Mouse (Mus musculus) erythroblast, adult 5-6 weeks (primary cell): ENCODE results near the gene Gm20388. TPM values are rescaled to one million over a fixed set of nuclear protein-coding genes. Genes with fewer than 3 reads are reported as not detected.

Source experiments
- ATAC-seq: replicated peaks from 2 replicates; pipeline ENCODE4 v1.8.0; 2016; ENCODE audit warnings: moderate number of reproducible peaks, mild to moderate bottlenecking, moderate TSS enrichment, inconsistent platforms; ENCODE audit not compliant: poor library complexity, low FRiP score, severe bottlenecking
- total RNA-seq, 2 experiments: library from RNA; stranded (forward) in 1 of 2; stranded (reverse) in 1 of 2; fragments of 150-400 nt in 1 of 2; fragments of 200-764, 138-1000 nt in 1 of 2; gene quantifications; 2 replicates each; pipeline versions ENCODE4 v1.2.3 to v1.2.4; 2015 to 2017; ENCODE audit warnings: low replicate concordance in 2 of 2

Gene Gm20388
- total RNA-seq, 2 experiments from 2014 or later, result 2.9 to 7.8 TPM

- no peak for ATAC-seq
Measured at GRCm38 (mm10) chr8:121013318-121013717, 1102.7 kb downstream of the Gm20388 start.

- no peak for ATAC-seq
Measured at GRCm38 (mm10) chr8:121016621-121017020, 1106.0 kb downstream of the Gm20388 start.

- ATAC-seq, result no peak
Measured at GRCm38 (mm10) chr8:121018236-121018635, 1107.6 kb downstream of the Gm20388 start.

- no peak for ATAC-seq
Measured at GRCm38 (mm10) chr8:121021488-121021887, 1110.8 kb downstream of the Gm20388 start.

- no peak for ATAC-seq
Measured at GRCm38 (mm10) chr8:121023003-121023402, 1112.4 kb downstream of the Gm20388 start.

DNA sequence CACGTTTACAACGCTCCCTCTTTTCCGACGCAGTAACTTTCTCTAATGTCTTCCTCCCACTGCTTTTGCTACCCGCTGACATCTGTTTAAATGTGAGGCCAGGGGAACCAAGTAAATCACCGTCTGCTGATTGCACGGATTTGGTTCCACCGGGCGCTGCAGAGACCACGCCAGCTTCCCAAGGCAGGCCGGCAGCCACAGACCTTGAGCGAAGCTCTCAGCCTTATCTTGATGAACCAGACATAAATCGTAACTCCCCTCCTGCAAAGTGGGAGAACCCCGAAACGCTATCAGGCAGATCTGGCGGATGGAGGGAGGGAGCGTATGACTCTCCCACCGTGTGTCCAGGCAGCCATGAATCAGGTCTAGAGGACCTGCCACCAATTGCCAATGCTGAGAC lies 1113.1 kb downstream of the Gm20388 start:
- ATAC-seq, result no peak

DNA sequence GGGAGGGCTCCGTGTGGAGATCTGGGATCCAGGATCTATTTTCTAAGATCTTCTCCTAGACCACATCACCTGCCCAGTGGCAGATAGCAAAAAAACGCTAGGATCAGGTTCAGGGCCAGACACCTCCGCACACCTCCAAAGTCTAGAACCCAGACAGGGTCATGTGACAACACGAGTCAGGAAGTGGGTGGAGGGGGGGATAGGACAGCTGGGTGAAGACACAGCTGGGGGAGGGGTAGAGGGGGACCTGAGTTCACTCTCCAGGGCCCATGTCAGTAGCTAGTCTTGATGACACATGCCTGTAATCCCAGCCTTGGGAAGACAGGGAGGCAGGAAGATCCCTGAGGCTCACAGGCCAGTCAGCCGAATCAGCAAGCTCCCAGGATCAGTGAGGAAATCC lies 1114.8 kb downstream of the Gm20388 start:
- ATAC-seq, result no peak

DNA sequence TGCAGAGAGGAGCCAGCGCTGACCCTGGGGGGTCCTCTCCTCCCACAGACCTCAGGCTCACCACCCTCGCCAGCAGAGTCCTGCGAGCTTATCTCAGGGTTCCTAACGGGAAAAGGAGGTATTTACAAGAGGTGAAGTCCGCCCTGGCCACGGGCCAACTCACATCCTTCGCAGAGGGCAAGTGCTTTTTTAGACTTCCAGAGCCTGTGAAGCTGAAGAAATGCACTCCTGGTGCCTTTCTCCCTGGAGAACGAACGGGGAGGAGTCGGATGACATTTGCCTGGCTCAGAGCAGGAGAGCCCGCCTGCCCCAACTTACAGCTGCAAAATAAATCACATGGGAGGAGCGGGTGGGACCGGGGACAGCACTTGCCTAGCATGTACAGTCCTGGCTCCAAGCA lies 1117.1 kb downstream of the Gm20388 start:
- ATAC-seq, result no peak

- no peak for ATAC-seq
Measured at GRCm38 (mm10) chr8:121029076-121029475, 1118.4 kb downstream of the Gm20388 start.

- ATAC-seq, result no peak
Measured at GRCm38 (mm10) chr8:121030496-121031040, 1119.9 kb downstream of the Gm20388 start.

GRCm38 (mm10) chr8:121033299-121034013 lies 1122.8 kb downstream of the Gm20388 start:
- ATAC-seq, result no peak

- no peak for ATAC-seq
Measured at GRCm38 (mm10) chr8:121035611-121036010, 1125.0 kb downstream of the Gm20388 start.

GRCm38 (mm10) chr8:121043719-121044440 lies 1133.2 kb downstream of the Gm20388 start:
- ATAC-seq, result no peak

- no peak for ATAC-seq
Measured at GRCm38 (mm10) chr8:121047441-121047840, 1136.8 kb downstream of the Gm20388 start.

DNA sequence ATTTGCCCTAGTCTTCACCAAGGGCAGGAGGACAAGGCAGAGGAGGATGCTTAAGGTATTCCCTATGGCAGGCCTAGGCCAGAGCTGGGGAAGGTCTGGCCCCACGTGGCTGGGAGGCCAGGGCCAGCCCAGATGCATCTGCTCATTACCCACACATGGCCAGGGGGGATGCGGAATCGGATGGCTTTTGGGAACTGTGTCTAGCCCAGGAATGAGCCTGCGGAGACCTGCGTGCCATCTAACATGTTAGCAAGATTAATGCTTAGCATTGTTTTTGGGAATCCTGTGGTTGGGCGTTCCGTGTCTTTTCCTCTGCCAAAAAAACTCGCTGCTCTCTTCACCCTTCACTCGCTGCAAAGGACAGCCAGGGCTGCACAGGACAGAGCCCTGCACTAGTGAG lies 1147.4 kb downstream of the Gm20388 start:
- no peak for ATAC-seq

- no peak for ATAC-seq
Measured at GRCm38 (mm10) chr8:121059098-121059497, 1148.5 kb downstream of the Gm20388 start.

DNA sequence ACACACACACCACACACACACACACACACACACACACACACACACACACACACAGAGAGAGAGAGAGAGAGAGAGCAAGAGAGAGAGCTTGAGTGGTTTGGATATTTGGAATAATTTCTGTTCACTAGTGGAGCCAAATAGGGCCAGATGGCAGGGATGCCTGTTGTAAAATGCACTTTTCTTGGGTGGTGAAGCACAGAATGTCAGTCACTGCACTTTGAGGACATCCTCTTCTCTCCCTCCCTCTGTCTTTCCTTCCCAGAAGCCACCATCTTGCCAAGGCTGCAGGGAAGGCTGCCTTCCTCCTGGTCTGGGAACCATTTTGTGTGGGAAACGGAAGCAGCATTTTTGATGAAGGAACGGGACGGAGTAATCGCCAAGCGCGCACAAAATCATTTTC lies 1151.9 kb downstream of the Gm20388 start:
- no peak for ATAC-seq

GRCm38 (mm10) chr8:121063649-121064048 lies 1153.0 kb downstream of the Gm20388 start:
- ATAC-seq, result no peak

DNA sequence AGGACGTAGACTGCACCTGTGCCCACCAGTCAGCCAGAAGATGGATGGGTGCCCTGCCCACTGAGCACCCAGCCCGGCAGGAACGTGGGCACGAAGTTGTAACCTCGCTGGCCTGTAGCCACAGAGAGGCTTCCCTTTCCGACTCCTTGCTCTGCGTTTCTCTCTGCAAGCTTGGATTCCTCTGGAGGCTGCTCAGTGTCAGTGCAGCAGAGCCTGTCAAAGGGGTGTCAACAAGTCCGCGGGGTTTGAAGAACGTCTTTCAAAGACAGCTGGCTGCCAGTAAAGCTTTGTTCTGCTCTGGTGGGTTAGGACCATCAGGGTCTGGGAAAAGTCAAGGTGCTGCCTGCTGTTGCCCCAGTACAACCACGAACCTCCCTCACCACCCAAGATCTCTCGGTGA lies 1160.8 kb downstream of the Gm20388 start:
- ATAC-seq, result no peak

DNA sequence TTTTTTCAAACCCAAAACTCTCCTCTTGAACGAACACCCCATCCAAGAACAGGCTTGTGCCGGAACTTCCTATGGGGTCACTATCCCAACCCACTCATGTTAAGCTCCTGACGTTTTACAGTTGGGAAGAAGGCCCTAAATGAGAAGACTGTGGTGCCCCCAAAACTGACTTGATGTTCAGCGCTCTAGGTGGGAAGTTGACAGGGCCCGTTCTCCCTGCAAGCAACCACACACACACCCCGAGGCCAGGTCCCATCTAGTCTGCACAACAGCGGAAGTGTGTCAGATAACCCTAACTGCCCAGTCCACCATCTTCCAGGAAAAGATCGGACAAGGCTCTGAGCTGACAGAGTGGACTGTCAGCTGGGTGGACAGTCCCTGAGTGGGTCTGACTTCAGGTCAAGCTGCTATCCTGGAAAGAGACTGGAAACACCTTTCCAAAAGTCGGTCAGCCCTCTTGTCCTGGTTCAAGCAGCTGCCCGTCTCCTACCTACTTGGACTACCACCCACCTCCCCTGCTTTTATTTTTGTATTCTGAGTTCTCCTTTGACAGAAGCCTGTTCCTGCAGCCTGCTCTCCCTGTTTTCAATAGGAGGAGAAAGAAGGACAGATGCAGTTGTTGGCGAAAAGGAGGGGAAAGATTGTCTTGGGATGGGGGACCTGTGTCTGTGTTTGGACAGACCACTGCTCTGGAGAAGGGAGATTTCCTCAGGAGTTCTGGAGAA lies 1161.9 kb downstream of the Gm20388 start:
- no peak for ATAC-seq
